Mouse (Mus musculus) liver, postnatal 0 days (tissue): ENCODE results near the gene Kcnk13. TPM values are rescaled to one million over a fixed set of nuclear protein-coding genes. Genes with fewer than 3 reads are reported as not detected.
A peak's percentile ranks its signal among the peaks of the same experiment; 100 is the strongest.

Experiments
- ATAC-seq: fragments of 200-750 bp; cut with Nextera tagmentation; 2 replicates; pipeline ENCODE4 v1.8.0; 2017; ENCODE audit warnings: mild to moderate bottlenecking, moderate library complexity
- DNase-seq: peaks from one replicate; pipeline ENCODE4 v3.0.0-alpha.2; 2016
- H3K27ac ChIP-seq: fragments of 300-500 bp; sonication (generic); 2 replicates; pipeline ENCODE4 v1.5.1; 2014; ENCODE audit warnings: antibody characterized with exemption, moderate library complexity, mild to moderate bottlenecking, low read depth
- H3K27me3 ChIP-seq: fragments of 300-500 bp; sonication (generic); 2 replicates; pipeline ENCODE4 v1.6.1; 2014; ENCODE audit warnings: low read length, control low read depth, mixed read lengths; ENCODE audit not compliant: insufficient read depth
- H3K36me3 ChIP-seq: fragments of 300-500 bp; sonication (generic); replicated peaks from 2 replicates; pipeline ENCODE4 v1.6.1; 2014; ENCODE audit warnings: mild to moderate bottlenecking, control low read depth, low read length, moderate library complexity, mixed read lengths; ENCODE audit not compliant: insufficient read depth
- H3K4me1 ChIP-seq: fragments of 300-500 bp; sonication (generic); 2 replicates; pipeline ENCODE4 v1.6.1; 2014; ENCODE audit warnings: antibody characterized with exemption, mild to moderate bottlenecking, control low read depth; ENCODE audit not compliant: insufficient read depth
- H3K4me2 ChIP-seq: fragments of 300-500 bp; sonication (generic); 2 replicates; pipeline ENCODE4 v1.6.1; 2014; ENCODE audit warnings: low read depth, mild to moderate bottlenecking, low read length, moderate library complexity, mixed read lengths
- H3K4me3 ChIP-seq: fragments of 300-500 bp; sonication (generic); 2 replicates; pipeline ENCODE4 v1.5.1; 2014; ENCODE audit warnings: low read depth, low read length
- H3K9ac ChIP-seq: fragments of 300-500 bp; sonication (generic); replicated peaks from 2 replicates; pipeline ENCODE4 v1.6.1; 2014; ENCODE audit warnings: mild to moderate bottlenecking, moderate library complexity
- H3K9me3 ChIP-seq: fragments of 300-500 bp; sonication (generic); 2 replicates; pipeline ENCODE4 v1.6.1; 2016; ENCODE audit warnings: mild to moderate bottlenecking, control low read depth, low read length, mixed read lengths
- CTCF ChIP-seq: sonication (generic); IDR thresholded peaks from 2 replicates; pipeline ENCODE4 v1.5.1; 2016; ENCODE audit warnings: antibody characterized with exemption, low read depth
- EP300 ChIP-seq: IDR thresholded peaks from 2 replicates; pipeline ENCODE4 v1.6.1; 2016; ENCODE audit warnings: antibody characterized with exemption, low read depth, mild to moderate bottlenecking
- WGBS: fragments of 180-500 bp; shearing (Covaris S2); extraction: QIAGEN DNeasy Blood & Tissue Kit; methylation state at CpG from one replicate; pipeline ENCODE4 v1.1.7; 2014; ENCODE audit not compliant: insufficient replicate concordance; 5-methylcytosine and 5-hydroxymethylcytosine counted together
- microRNA-seq: library from miRNA; unstranded; fragments of <30 nt; microRNA quantifications from one replicate; pipeline ENCODE4, GENCODE M21; 2016
- polyA plus RNA-seq: library from polyadenylated mRNA; unstranded; fragments of >200 nt; fragmentation: Nextera tagmentation; extraction: Ambion mirVana; gene quantifications from 2 replicates; pipeline ENCODE4 v1.2.1, GENCODE M21; 2015

Gene Kcnk13
- polyA plus RNA-seq, 1 experiment from 2014 or later = 1.3 TPM

GRCm38 (mm10) chr12:100104530-100104929 is 140.2 kb downstream of the Kcnk13 start:
- TF ChIP-seq EP300 (no peak), CTCF (no peak)
- DNase-seq (no peak), ATAC-seq (no peak)
- H3K9ac ChIP-seq = no peak overlapping the region
- H3K27ac ChIP-seq = no peak overlapping the region
- no peaks in the 10 kb centered on the region for H3K27me3 ChIP-seq
- no peak overlapping the region for H3K4me2 ChIP-seq
- H3K9me3 ChIP-seq = no peaks in the 10 kb centered on the region
- 81% methylated on average over 5 of the region's 5 CpGs for WGBS
- no peaks in the 10 kb centered on the region for H3K4me1 ChIP-seq
- H3K36me3 ChIP-seq = no peaks in the 10 kb centered on the region
- H3K4me3 ChIP-seq = no peak overlapping the region

GRCm38 (mm10) chr12:100106275-100106895 is 142.1 kb downstream of the Kcnk13 start:
- no peaks in the 10 kb centered on the region for H3K9me3 ChIP-seq
- H3K4me2 ChIP-seq = no peak overlapping the region
- H3K4me1 ChIP-seq = peaks cover 7% of the 10 kb centered on the region
- peak; percentile 86 for TF ChIP-seq CTCF
- TF ChIP-seq EP300 = no peak
- H3K27me3 ChIP-seq = no peaks in the 10 kb centered on the region
- no peak overlapping the region for H3K4me3 ChIP-seq
- H3K36me3 ChIP-seq = no peaks in the 10 kb centered on the region
- H3K9ac ChIP-seq = no peak overlapping the region
- no peak for ATAC-seq
- H3K27ac ChIP-seq = no peak overlapping the region
- DNase-seq = peak; percentile 83
- 12% methylated on average over 20 of the region's 20 CpGs for WGBS

- no peak for TF ChIP-seq EP300
- no peak for TF ChIP-seq CTCF
- no peaks in the 10 kb centered on the region for H3K9me3 ChIP-seq
- WGBS = 49% methylated on average over 4 of the region's 4 CpGs
- H3K9ac ChIP-seq = no peak overlapping the region
- peaks cover under 1% of the 10 kb centered on the region for H3K36me3 ChIP-seq
- DNase-seq = no peak
- ATAC-seq = no peak
- no peak overlapping the region for H3K27ac ChIP-seq
- H3K4me3 ChIP-seq = no peak overlapping the region
- H3K4me1 ChIP-seq = peaks cover 7% of the 10 kb centered on the region
- no peak overlapping the region for H3K4me2 ChIP-seq
- H3K27me3 ChIP-seq = no peaks in the 10 kb centered on the region
Measured at GRCm38 (mm10) chr12:100107436-100107835, 143.1 kb downstream of the Kcnk13 start.

GRCm38 (mm10) chr12:100109986-100110696 is 145.8 kb downstream of the Kcnk13 start, which contains the start of gene Psmc1:
TSS of gene Psmc1 (plus strand) at chr12:100110154.
- WGBS = under 1% methylated on average over 57 of the region's 58 CpGs
- Histone ChIP-seq H3K27me3 (no peaks in the 10 kb centered on the region), H3K27ac (peak within 1 kb of the TSS; percentile 99), H3K9ac (peak within 1 kb of the TSS; percentile 95), H3K4me2 (peak within 1 kb of the TSS; percentile 87), H3K36me3 (peaks cover 21% of the 10 kb centered on the region), H3K9me3 (no peaks in the 10 kb centered on the region), H3K4me1 (peaks cover 7% of the 10 kb centered on the region), H3K4me3 (peak within 1 kb of the TSS; percentile 100)
- TF ChIP-seq EP300 (peak; percentile 83), CTCF (no peak)
- ATAC-seq (peak; percentile 91), DNase-seq (peak; percentile 88)

Small RNAs within 50 kb of the gene (microRNA-seq; reads per million reads assigned to microRNA genes)
- not detected for gene Gm23291

Other genes starting within 250 kb of the Kcnk13 start
- gene Efcab11, start 80.1 kb upstream of the Kcnk13 start, polyA plus RNA-seq = 3.3 and 4.5 TPM in 2 replicates
- 11.9 and 12.4 TPM in 2 replicates for gene Tdp1, start 80.0 kb upstream of the Kcnk13 start, polyA plus RNA-seq
- 117 and 118 TPM in 2 replicates for gene Psmc1, start 145.7 kb downstream of the Kcnk13 start, polyA plus RNA-seq
- gene Nrde2, start 195.2 kb downstream of the Kcnk13 start, polyA plus RNA-seq = 3.5 and 4.7 TPM in 2 replicates
- gene Calm1, start 234.9 kb downstream of the Kcnk13 start, polyA plus RNA-seq = 454 and 482 TPM in 2 replicates